Mouse (Mus musculus) G1E (cell line): Measurements from ENCODE around the gene 1810030O07Rik.

ENCODE experiments used
- CTCF ChIP-seq: IDR thresholded peaks from 2 replicates; pipeline ENCODE4 v1.5.1; 2012; ENCODE audit warnings: low read depth, low read length, inconsistent platforms, mixed read lengths
- GATA1 ChIP-seq: IDR thresholded peaks from 2 replicates; pipeline ENCODE4 v1.6.1; 2012; ENCODE audit warnings: borderline replicate concordance, low read length, inconsistent platforms, mixed read lengths

DNA sequence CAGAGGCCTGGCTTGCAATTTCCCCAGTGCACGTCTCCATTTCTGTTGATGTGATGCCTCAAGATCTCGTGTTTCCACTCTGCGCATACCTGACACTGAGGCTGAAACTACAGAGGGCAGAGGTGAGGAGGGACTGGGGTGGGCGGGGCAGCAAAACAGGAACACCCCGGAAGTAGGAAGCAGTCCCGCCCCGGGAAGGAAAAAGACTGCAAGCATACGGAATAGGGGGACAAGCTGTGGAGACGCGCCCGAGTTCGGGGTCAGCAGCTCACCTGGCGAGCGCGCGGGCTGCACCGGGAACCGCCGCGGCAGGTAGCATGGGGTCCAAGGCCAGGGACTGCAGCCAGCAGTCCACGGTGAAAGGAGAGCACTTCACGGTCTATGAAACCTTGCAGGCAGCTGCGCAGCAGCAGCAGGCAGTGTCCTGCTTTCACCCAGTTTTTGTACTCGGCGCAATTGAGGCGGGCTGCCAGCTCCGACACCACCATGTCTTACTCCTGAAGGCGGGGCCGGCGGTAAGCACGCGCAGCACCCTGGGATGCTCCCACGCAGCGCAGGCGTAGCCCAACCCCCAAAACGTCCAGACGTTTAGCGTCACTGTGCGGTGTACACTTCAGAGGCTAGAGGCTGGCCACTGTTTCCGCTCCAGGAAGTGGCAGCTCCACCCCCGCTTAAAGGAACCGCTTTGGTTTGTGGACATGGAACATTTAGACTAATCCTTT, at the start of gene 1810030O07Rik:
- TF ChIP-seq CTCF (no peak), GATA1 (no peak)
